In the genomic region with DNA sequence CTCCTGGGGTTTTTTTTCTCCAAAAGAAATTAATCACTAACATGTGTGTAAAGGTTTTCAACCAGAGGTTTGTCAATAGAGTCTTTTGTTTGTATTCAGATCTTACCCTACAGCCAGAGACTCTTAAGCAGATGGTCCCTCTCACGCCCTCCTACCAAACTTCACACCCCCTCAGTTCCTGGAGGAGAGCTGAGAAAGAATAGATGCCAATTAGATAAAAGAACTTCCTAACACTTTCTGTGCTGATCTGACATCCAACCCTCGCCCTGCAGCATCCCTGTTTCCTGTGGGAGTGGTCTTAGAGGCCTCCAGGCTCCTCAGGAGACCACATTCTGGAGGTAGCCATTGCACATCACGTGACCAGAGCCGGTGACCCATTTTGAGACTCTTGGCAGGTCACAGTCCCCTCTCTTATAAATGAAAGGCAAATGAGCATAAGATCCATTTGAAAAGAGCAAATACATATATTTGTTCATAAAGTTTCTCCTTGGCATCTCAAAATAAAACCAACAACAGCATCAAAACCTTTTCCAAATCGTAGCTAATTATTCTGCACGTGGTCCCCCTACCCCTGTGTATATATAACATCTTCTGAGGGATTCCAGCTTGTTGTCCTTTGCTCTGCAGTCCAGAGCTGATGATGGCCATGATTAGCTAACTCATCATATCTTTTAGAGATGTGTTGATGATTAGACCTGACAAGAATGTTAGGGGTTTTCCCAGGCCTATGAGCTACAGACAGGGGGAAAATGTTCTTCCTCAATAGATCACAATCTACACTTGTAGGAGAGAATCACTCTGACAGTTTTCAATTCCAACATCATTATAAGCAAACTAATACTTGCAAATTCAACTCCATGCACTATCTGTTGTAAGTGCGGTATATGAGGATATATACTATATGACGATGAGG, we compare ENCODE assay signal across 12 mouse cellular contexts. TPM values are rescaled to one million over a fixed set of nuclear protein-coding genes. Genes with fewer than 3 reads are reported as not detected.
DNase-seq lines count a peak whose midpoint lies in the region; ATAC-seq and TF ChIP-seq lines count a peak whose summit lies in the region.
"Had no signal": no experiment of that assay in that cellular context is flagged by ENCODE, and none has a peak within 500 bp of the region (broad histone marks: within the 10 kb centered on the region; RNA-seq: fewer than 3 reads in every experiment).

No protein-coding gene starts in this region.

- H3K4me1 ChIP-seq in kidney, postnatal 0 days (replicated peaks; ENCODE audit: insufficient read depth, low read length), result peaks cover 17% of the 10 kb centered on the region
- peaks cover 0 to 20% of the 10 kb centered on the region in 2 experiments; a peak in 2 of 4 replicates for H3K4me1 ChIP-seq in CH12.LX (ENCODE audit: control insufficient read depth in 1 of 2, insufficient read depth in 2 of 2)
- H3K4me1 ChIP-seq in intestine, embryonic 16.5 days (ENCODE audit: control insufficient read depth, insufficient read depth, low read length), result peaks cover 21% of the 10 kb centered on the region
- peaks cover 9% of the 10 kb centered on the region; the same call in 1 of the 2 replicates for H3K4me1 ChIP-seq in midbrain, embryonic 13.5 days (replicated peaks)

- H3K27me3 ChIP-seq in kidney, postnatal 0 days (ENCODE audit: insufficient read depth, low read length), result no peaks in the 10 kb centered on the region
- H3K27me3 ChIP-seq in CH12.LX (replicated peaks), result no peaks in the 10 kb centered on the region
- no peaks in the 10 kb centered on the region for H3K27me3 ChIP-seq in intestine, embryonic 16.5 days (replicated peaks; ENCODE audit: control insufficient read depth, insufficient read depth, low read length)
- H3K27me3 ChIP-seq in midbrain, embryonic 13.5 days, result no peaks in the 10 kb centered on the region

- no peaks in the 10 kb centered on the region for H3K79me2 ChIP-seq in CH12.LX (replicated peaks; ENCODE audit: control insufficient read depth, extremely low read depth, insufficient read depth, poor library complexity, severe bottlenecking)

- no peak for TF ChIP-seq POLR2A in CH12.LX (IDR thresholded peaks at IDR 0.05; ENCODE audit: low read depth, low read length)
- TF ChIP-seq POLR2A in brain, embryonic 14.5 days (IDR thresholded peaks at IDR 0.05; ENCODE audit: borderline replicate concordance, extremely low read depth, insufficient read depth, insufficient read length, poor library complexity, severe bottlenecking), result no peak

- no peak for DNase-seq in kidney, postnatal 0 days (ENCODE audit: low spot score)
- DNase-seq in kidney, postnatal 14 days, result no peak
- DNase-seq in CH12.LX (ENCODE audit: extremely low read depth), result peak; percentile 2
- DNase-seq in brain, embryonic 14.5 days (ENCODE audit: low read depth), result peak; percentile 60
- no peak for DNase-seq in spleen, postnatal 14 days (ENCODE audit: low spot score in 2 of 2)
- no peak for DNase-seq in cerebellum, adult 11-12 months
- DNase-seq: gastrocnemius, postnatal 14 days; left cerebral cortex, postnatal 4 days; lung, postnatal 4 days had no signal

- 60% methylated on average over 8 of the region's 8 CpGs for WGBS in kidney, postnatal 0 days
- 63% methylated on average over 8 of the region's 8 CpGs for WGBS in intestine, embryonic 16.5 days
- WGBS in midbrain, embryonic 13.5 days, result 81% methylated on average over 8 of the region's 8 CpGs

- no peak for TF ChIP-seq EP300 in CH12.LX (IDR thresholded peaks at IDR 0.05; ENCODE audit: low read length)

- H3K4me3 ChIP-seq in kidney, postnatal 0 days (replicated peaks; ENCODE audit: low read depth, low read length), result no peak overlapping the region
- H3K4me3 ChIP-seq in CH12.LX (replicated peaks in 1 of 3; ENCODE audit: low read depth in 2 of 3, low read length in 2 of 3, poor library complexity in 1 of 3), result no peak overlapping the region
- no peak overlapping the region for H3K4me3 ChIP-seq in intestine, embryonic 16.5 days (ENCODE audit: low read length)
- no peak overlapping the region for H3K4me3 ChIP-seq in midbrain, embryonic 13.5 days (replicated peaks)

- TF ChIP-seq CTCF in kidney, postnatal 0 days (IDR thresholded peaks at IDR 0.05; ENCODE audit: low read depth), result no peak
- TF ChIP-seq CTCF in CH12.LX (conservative IDR thresholded peaks at IDR 0.05 in 1 of 2, IDR thresholded peaks at IDR 0.05 in 1 of 2; ENCODE audit: low read depth in 2 of 2, low read length in 2 of 2), result no peak
- TF ChIP-seq CTCF in brain, embryonic 14.5 days (IDR thresholded peaks at IDR 0.05; ENCODE audit: borderline replicate concordance, extremely low read depth, insufficient read depth, insufficient read length), result no peak

- in situ Hi-C loops in CH12.LX (cut with MboI; ENCODE audit: low pct_ligation_motif_present, low pct_unique_long_range_greater_than_20kb, low sequenced_read_pairs), result no loop called here

- TF ChIP-seq RAD21 in CH12.LX (IDR thresholded peaks at IDR 0.05; ENCODE audit: low read depth, low read length), result no peak

- no peaks in the 10 kb centered on the region for H3K36me3 ChIP-seq in kidney, postnatal 0 days (ENCODE audit: insufficient read depth, low read length)
- H3K36me3 ChIP-seq in CH12.LX (replicated peaks in 1 of 2; ENCODE audit: control insufficient read depth in 1 of 2, insufficient read depth in 1 of 2, low read length in 1 of 2), result no peaks in the 10 kb centered on the region
- H3K36me3 ChIP-seq in intestine, embryonic 16.5 days (ENCODE audit: control insufficient read depth, insufficient read depth, low read length), result no peaks in the 10 kb centered on the region
- H3K36me3 ChIP-seq in midbrain, embryonic 13.5 days, result no peaks in the 10 kb centered on the region

- no peak for ATAC-seq in kidney, postnatal 0 days (replicated peaks; ENCODE audit: low FRiP score, low read depth)
- ATAC-seq in intestine, embryonic 16.5 days, result no peak
- ATAC-seq in midbrain, embryonic 13.5 days, result no peak

- H3K27ac ChIP-seq in kidney, postnatal 0 days, result peak overlapping the region; percentile 59; the same call in 1 of the 2 replicates
- H3K27ac ChIP-seq in CH12.LX (ENCODE audit: insufficient read depth, low read depth), result no peak overlapping the region
- peak overlapping the region; percentile 62; the same call in 1 of the 2 replicates for H3K27ac ChIP-seq in intestine, embryonic 16.5 days (ENCODE audit: low read length)
- no peak overlapping the region for H3K27ac ChIP-seq in midbrain, embryonic 13.5 days

- no peak overlapping the region for H3K4me2 ChIP-seq in kidney, postnatal 0 days (ENCODE audit: low read length)
- H3K4me2 ChIP-seq in CH12.LX (ENCODE audit: insufficient read depth, low read depth, poor library complexity, severe bottlenecking), result no peak overlapping the region
- no peak overlapping the region for H3K4me2 ChIP-seq in intestine, embryonic 16.5 days (ENCODE audit: low read depth, low read length)
- no peak overlapping the region for H3K4me2 ChIP-seq in midbrain, embryonic 13.5 days (replicated peaks)

- H3K9ac ChIP-seq in kidney, postnatal 0 days (ENCODE audit: low read depth, low read length), result no peak overlapping the region
- H3K9ac ChIP-seq in CH12.LX (ENCODE audit: insufficient read depth, low read depth), result no peak overlapping the region
- H3K9ac ChIP-seq in intestine, embryonic 16.5 days (ENCODE audit: low read depth, low read length), result no peak overlapping the region
- H3K9ac ChIP-seq in midbrain, embryonic 13.5 days (replicated peaks), result no peak overlapping the region

- no peaks in the 10 kb centered on the region for H3K9me3 ChIP-seq in kidney, postnatal 0 days (replicated peaks; ENCODE audit: low read length)
- H3K9me3 ChIP-seq in CH12.LX (replicated peaks; ENCODE audit: low read length), result no peaks in the 10 kb centered on the region
- H3K9me3 ChIP-seq in intestine, embryonic 16.5 days (ENCODE audit: control insufficient read depth, low read length), result no peaks in the 10 kb centered on the region
- H3K9me3 ChIP-seq in midbrain, embryonic 13.5 days, result no peaks in the 10 kb centered on the region

- dilution Hi-C loops in CH12.LX (cut with MboI; ENCODE audit: extremely low pct_ligation_motif_present, extremely low pct_unique_long_range_greater_than_20kb, low sequenced_read_pairs), result no loop called here

TF ChIP-seq in CH12.LX, 34 proteins besides CTCF, POLR2A, EP300 and RAD21:
- no peak for TF ChIP-seq TBP (conservative IDR thresholded peaks at IDR 0.05; ENCODE audit: low read depth, low read length)
- TF ChIP-seq NELFE (IDR thresholded peaks at IDR 0.05; ENCODE audit: low read depth, low read length), result no peak
- no peak for TF ChIP-seq MAX (IDR thresholded peaks at IDR 0.05; ENCODE audit: low read length)
- TF ChIP-seq JUN (IDR thresholded peaks at IDR 0.05; ENCODE audit: insufficient read depth, low read depth, low read length), result no peak
- no peak for TF ChIP-seq ZKSCAN1 (IDR thresholded peaks at IDR 0.05; ENCODE audit: borderline replicate concordance, low read depth, low read length)

RNA-seq across cellular contexts. Expression of a gene that starts 54.4 kb away (rescaled TPM):
- not detected in 2 replicates for polyA plus RNA-seq in kidney, postnatal 0 days (2015; fragmentation: Nextera tagmentation; extraction: Ambion mirVana)
- total RNA-seq in CH12.LX (2012; rRNA removed) (not detected in 2 replicates), CH12.LX (2014; rRNA removed) (not detected in 2 replicates)
- not detected in 2 replicates for polyA plus RNA-seq in CH12.LX (2012; ENCODE audit: insufficient read length, low read depth)
- not detected in 2 replicates for polyA plus RNA-seq in brain, embryonic 14.5 days (2012; rRNA removed)
- polyA plus RNA-seq in intestine, embryonic 16.5 days (2015; fragmentation: Nextera tagmentation; extraction: Ambion mirVana), result not detected in 2 replicates
- not detected in 2 replicates for polyA plus RNA-seq in midbrain, embryonic 13.5 days (2015; fragmentation: Nextera tagmentation; extraction: Ambion mirVana)
- total RNA-seq: gastrocnemius, postnatal 14 days; left cerebral cortex, postnatal 4 days had no signal
- polyA plus RNA-seq: heart, embryonic 16.5 days had no signal

Comparison
In these comparisons a context has a peak if more than half of its experiments do, and no peak if none do; other contexts are left out.
1. DNase-seq: peak in CH12.LX (single experiment) and brain, embryonic 14.5 days (single experiment); none in kidney, postnatal 0 days (single experiment), kidney, postnatal 14 days (single experiment), spleen, postnatal 14 days (0 of 2) and cerebellum, adult 11-12 months (single experiment).
2. H3K27ac ChIP-seq: peak in kidney, postnatal 0 days (single experiment) and intestine, embryonic 16.5 days (single experiment); none in CH12.LX (single experiment) and midbrain, embryonic 13.5 days (single experiment).